Mouse (Mus musculus) testis, postnatal 10 days (tissue): ENCODE measurements at regions not wholly inside any gene's neighbourhood (a gene's known extent, or its start where the extent isn't known, plus 50 kb on each side); places are given as distances from the start of the nearest gene placed in this dataset.

Experiments
- DNase-seq: peaks from one replicate; pipeline ENCODE4 v3.0.0; 2021; ENCODE audit warnings: low spot score

GRCm38 (mm10) chr9:49849442-49849841 lies 50.7 kb upstream of the Ncam1 start:
- DNase-seq: no peak

DNA sequence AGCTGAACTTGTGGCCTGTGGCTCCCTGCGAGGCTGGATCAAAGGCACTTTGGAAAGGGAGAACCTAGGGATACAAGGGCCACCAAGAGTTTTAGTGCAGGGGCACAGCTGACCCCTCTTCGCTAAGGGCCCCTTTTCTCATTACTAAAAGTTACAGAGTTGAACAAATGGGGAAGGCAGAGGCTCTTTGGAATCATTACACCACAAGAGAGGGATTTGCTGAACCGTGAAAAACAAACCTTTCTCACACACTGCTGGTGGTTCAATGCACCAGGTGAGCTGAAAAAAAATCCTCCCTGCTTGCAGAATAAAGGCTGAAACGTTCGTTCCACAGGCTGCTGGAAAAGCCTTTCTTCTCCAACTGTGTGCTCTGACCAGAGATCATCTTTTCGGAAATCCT lies 50.2 kb upstream of the Ncam1 start:
- no peak for DNase-seq
